Mouse (Mus musculus): ENCODE data around the gene Tle1.

Tle1 gene

DNA sequence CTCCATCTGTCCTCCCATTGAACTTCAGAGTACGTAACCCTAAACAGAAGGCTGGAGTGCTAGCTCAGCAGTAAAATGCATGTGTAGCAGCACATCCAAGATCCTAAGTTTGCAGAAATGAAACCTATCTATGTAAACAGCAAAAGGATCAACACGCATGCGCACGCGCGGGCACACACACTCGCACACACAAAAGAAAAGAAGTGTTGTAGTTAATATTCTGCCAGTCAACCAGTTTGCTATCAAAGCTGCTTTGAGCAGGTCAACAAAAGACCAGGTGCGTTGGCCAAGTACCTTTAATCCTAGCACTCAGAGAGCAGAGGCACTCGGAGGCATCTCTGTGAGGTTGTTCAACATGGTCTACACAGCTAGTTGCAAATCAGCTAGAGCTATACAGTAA is 35.0 kb downstream of the Tle1 start:
- no peak for DNase-seq (ENCODE audit: low spot score in 2 of 2)

- DNase-seq (ENCODE audit: low spot score in 2 of 2), result no peak
Observed at GRCm38 (mm10) chr4:72162445-72163218, 38.1 kb downstream of the Tle1 start.

DNA sequence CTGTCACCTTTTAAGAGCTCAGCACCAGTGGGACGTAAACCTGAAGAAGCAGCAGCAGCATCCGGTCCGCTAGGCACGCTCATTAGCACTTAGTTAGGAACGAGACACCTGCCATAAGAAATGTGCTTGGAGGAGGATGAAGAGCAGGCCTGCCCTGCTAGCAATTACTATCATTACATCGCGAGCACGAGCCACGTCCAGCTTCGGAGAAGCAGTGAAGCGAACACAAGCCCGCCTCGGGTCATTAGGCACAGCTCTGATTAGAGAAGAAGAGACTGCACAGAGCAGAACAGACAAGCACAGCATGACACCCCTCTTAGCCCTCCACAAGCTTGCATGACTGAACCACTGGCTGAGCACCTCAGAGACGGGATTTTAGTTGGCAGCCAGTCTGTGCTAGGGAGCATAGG is 40.6 kb downstream of the Tle1 start:
- DNase-seq (ENCODE audit: low spot score in 2 of 2), result no peak

- no peak for DNase-seq (ENCODE audit: low spot score in 2 of 2)
Observed at GRCm38 (mm10) chr4:72157931-72158371, 42.8 kb downstream of the Tle1 start.

GRCm38 (mm10) chr4:72150460-72151131 is 50.1 kb downstream of the Tle1 start:
- no peak for DNase-seq (ENCODE audit: low spot score in 2 of 2)

- no peak for DNase-seq (ENCODE audit: low spot score in 2 of 2)
Observed at GRCm38 (mm10) chr4:72146003-72146402, 54.7 kb downstream of the Tle1 start.

DNA sequence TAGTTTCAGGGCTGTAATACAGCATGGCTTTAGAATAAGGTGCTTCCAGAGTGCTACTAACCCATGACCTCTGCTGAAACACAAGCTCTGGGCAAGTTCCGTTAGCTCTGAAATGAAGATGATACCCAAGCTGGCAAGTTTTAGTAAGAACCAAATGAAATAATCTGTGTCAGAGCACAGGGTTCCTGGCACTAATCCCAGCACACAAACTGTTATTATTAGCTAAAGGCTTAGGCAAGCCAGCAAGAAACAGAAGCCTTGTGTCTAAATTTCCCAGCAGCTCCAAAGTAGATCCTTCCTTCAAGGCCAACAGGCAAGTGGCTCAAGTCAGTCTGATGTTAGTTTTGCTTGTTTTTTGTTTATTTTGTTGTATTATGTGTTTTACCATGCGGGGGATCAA is 56.2 kb downstream of the Tle1 start:
- no peak for DNase-seq (ENCODE audit: low spot score in 2 of 2)

DNA sequence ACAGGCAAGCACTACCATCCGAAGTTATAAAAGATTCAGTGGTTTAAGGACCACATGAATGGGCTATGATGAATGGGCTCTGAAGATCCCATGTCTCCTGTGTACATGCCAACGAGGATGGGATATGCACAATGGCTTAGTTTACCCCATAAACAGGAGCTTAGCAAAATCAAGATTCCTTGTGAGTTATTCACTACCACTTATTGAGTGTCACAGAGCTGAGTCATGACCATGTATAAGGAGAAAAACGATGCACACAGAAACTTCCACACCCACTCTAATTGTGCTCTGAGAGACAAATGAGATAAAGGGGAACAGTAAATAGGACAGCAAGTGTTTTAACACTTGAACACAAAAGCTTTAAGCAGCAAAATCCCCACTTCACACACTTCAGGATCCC is 60.0 kb downstream of the Tle1 start:
- DNase-seq (ENCODE audit: low spot score in 2 of 2), result no peak

- no peak for DNase-seq (ENCODE audit: low spot score in 2 of 2)
Observed at GRCm38 (mm10) chr4:72139475-72140120, 61.1 kb downstream of the Tle1 start.

DNA sequence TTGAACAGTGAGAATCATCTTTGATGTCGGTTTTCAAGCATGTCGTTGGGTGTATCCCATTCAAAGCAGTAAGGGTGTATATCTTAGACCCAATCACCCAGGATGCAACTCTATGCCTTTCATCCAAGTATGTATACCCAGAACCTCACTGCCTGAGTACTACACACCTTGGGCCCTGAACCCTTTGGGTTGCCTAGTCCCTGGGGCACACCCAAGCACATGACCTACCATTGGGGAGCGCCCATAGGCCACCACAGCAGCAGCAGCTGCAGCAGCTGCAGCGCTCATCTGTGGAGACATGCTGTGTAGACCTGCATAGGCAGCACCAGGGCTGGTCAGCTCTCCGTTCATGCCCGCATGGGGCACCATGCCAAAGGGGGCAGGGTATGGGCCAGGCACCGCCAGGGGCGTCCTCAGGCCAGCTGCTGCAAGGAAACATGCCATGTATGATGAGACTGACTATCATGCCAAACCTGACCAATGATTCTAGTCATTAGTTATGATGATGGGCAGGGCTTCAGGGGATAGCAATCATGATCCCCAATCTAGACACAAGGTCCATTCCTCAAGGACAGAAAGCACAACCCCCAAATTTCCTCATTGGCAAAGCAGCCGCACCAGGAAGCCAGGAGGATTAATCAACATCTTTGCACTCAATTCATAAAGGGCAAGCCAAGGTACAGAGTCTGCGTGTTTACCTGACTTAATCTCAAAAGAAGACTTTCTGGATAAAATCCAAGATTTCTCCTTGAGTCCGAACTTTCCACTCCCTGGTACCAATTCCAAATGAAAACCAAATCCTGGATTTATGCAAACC is 62.2 kb downstream of the Tle1 start:
- no peak for DNase-seq (ENCODE audit: low spot score in 2 of 2)

DNA sequence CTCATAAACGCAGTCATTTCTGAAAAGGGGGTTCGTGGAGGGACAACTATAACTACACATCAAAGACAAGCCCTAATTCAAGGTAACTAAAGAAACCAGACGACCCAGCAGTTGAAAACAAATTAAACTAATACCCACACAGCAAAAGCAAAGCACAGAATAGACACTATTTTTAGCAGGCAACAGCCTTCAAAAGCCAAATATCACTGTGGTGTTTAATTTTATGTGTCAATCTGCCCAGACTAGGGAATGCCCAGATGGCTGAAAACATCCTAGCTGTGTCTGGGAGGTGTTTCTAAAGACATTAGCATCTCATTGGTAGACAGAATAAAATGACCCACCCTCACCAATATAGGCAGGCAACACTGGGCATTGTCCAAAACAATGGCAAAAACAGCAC is 68.1 kb downstream of the Tle1 start:
- DNase-seq (ENCODE audit: low spot score in 2 of 2), result no peak

DNA sequence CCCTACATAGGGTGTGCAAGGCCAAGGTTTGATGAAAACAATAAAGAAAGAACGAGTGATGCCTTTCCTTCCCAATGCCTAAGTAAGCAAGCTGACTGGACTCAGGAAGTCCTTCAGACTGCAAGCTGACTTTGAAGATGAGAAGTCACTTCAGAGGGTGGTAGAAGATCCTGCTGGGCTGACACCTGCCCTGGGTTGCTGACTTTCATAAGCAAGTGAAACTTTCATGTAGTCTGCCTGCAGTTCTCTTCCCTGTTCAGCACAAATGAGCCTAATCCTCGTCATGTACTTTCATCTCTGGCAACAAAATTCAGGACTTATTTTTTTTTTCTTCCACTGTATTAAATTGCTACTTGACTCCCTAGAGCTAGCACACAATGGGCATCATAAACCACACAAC is 73.1 kb downstream of the Tle1 start:
- DNase-seq (ENCODE audit: low spot score in 2 of 2), result no peak

DNA sequence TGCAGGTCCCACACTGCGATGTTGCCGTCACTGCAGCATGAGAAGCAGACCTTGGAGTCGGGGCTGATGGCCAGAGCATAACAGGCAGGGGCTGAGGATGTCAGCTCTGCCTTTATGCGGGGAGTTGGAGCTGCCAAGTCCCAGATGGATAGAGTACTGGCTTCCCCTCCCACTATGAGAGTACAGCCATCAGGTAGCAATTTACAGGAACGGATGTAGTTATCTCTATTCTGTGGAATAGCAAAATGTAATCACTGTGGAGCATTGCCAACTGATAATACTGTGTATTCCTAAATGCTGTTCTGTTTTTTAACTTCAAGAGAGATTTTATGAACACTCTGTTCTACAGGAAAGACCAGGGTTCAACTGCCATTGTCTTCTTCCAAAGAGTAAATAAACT is 75.9 kb downstream of the Tle1 start:
- no peak for DNase-seq (ENCODE audit: low spot score in 2 of 2)

DNA sequence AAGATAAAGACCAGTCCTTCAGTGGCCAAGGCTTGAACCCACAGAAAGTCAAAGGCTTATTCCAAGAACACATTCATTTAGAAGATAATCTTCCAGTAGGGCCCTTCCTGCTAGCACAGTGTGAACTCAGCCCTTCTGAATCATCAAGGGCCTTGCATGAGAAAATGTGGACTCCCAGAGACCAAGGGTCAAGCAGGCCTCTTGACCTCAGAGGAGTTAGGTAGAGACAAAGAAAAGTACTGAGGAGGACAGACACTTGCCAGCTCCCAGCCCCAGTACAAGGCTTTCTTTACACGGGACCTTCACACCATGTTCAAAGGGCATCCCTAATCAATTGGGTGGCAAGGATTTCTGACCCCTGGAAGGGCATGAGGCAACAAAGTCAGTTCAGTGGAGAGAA is 77.9 kb downstream of the Tle1 start:
- DNase-seq (ENCODE audit: low spot score in 2 of 2), result no peak

DNA sequence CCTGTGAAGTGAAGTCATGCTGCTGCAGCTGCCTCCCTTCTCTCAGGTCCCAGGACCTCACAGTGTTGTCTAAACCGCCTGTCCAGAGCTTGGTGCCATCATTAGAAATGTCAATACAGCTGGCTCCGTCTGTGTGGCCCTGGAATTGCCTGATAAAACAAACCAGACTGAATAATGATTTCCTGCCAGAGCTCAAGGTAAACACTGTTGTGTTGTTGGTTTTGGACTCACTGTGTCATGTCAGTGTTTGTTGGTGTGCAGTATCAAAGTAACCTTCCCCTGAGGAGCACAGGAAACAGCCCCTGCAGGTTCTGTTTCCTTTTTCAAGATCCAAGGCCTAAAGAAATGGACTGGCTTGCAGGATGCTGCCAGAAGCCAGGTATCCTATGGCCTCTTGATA is 78.4 kb downstream of the Tle1 start:
- DNase-seq (ENCODE audit: low spot score in 2 of 2), result no peak

GRCm38 (mm10) chr4:72120050-72120449 is 80.7 kb downstream of the Tle1 start:
- no peak for DNase-seq (ENCODE audit: low spot score in 2 of 2)

DNA sequence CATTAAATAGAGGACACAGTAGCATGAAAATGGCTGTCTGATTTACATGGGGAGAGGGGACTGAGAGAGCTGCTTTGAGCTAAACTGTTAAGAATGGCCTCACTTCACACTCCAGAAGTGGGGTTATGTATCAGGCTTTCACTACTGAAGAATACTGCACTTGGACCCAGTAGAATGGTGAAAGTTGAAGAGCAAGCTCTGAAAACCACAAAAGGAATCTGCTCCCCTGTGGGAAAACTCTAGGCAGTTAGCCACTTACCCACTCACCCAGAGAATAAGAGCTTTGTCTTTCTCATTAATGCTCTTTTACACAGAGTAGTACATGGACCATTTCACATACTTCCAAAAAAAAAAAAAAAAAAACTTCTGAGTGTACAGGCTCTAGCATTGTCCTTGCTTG is 95.0 kb downstream of the Tle1 start:
- no peak for DNase-seq (ENCODE audit: low spot score in 2 of 2)

GRCm38 (mm10) chr4:72104186-72104585 is 96.5 kb downstream of the Tle1 start:
- DNase-seq (ENCODE audit: low spot score in 2 of 2), result no peak

GRCm38 (mm10) chr4:72087811-72088210 is 112.9 kb downstream of the Tle1 start:
- DNase-seq (ENCODE audit: low spot score in 2 of 2), result no peak

DNA sequence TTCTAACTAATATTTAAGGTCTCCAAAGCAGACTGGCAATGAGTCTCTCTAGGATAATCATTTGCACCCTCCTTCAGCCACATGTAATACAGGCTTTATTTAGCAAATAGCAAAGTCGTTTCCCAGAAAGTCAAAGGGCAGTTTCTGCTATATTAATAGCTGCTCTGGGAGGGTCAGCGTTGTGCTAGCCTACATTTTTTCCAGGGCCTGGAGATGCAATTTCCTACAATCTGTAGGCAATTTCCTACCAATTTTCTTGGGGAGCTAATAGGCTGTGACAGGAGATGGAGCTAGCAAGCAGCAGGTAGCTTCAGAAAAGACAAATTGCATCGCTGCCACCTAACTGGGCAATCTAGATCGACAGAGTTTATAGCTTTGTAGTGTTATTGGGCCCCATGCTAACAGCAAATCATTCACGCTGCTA is 131.6 kb downstream of the Tle1 start:
- DNase-seq (ENCODE audit: low spot score in 2 of 2), result no peak

- no peak for DNase-seq (ENCODE audit: low spot score in 2 of 2)
Observed at GRCm38 (mm10) chr4:72067937-72068336, 132.8 kb downstream of the Tle1 start.

Measured in spleen, postnatal 36 days (tissue).